Mouse (Mus musculus): Measurements from ENCODE around the gene P4hb.

DNA sequence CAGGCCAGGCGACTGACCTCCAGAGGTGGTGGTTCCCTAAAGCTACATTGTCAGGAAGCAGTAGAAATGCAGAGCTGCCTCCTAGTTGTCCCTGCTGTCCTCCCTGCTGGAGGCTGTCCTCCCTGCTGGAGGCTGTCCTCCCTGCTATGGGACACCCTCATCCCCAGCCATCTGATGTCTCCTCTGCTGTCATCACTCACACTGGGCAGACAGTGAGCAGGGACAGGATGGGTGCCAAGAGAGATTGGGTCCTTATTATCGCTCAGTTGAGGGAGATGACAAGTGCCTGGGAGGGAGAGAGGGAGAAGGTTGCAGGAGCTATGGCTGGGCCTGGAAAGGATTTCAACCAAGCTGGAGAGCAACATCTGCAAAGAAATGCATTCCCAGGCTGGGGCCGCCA, 37.9 kb downstream of the P4hb start:
- TF ChIP-seq MAFK (IDR thresholded peaks at IDR 0.05; ENCODE audit: insufficient read depth, low read depth, low read length) (no peak), CHD2 (IDR thresholded peaks at IDR 0.05; ENCODE audit: low read depth, low read length) (no peak)
